Mouse (Mus musculus) adrenal gland, postnatal 0 days (tissue): ENCODE data around the gene Vmn1r6. TPM values are rescaled to one million over a fixed set of nuclear protein-coding genes. Genes with fewer than 3 reads are reported as not detected.

Source experiments
- polyA plus RNA-seq: library from polyadenylated mRNA; unstranded; fragments of >200 nt; fragmentation: Nextera tagmentation; extraction: Ambion mirVana; gene quantifications from 2 replicates; pipeline ENCODE4 v1.2.1, GENCODE M21; 2015

Gene Vmn1r6
- polyA plus RNA-seq: not detected in 2 replicates

GRCm38 (mm10) chr6:56996943-56997342, at the start of gene Vmn1r6:
Vmn1r6 (plus strand) TSS chr6:56997243.

GRCm38 (mm10) chr6:56969973-56970372, 27.1 kb upstream of the Vmn1r6 start, which contains the start of gene Vmn1r5:
Vmn1r5 (plus strand) TSS chr6:56970273.

GRCm38 (mm10) chr6:57025224-57025623, 28.2 kb downstream of the Vmn1r6 start, which contains the start of gene Vmn1r7:
Vmn1r7 (minus strand) TSS chr6:57025324.

GRCm38 (mm10) chr6:57031984-57032383, 34.9 kb downstream of the Vmn1r6 start, which contains the start of gene Vmn1r8:
Vmn1r8 (plus strand) TSS chr6:57032284.

Other genes starting within 250 kb of the Vmn1r6 start
- gene Kbtbd2, start 199.4 kb upstream of the Vmn1r6 start, polyA plus RNA-seq: 18.2 and 20.6 TPM in 2 replicates
- 84.0 and 84.2 TPM in 2 replicates for gene Fkbp9, start 165.2 kb upstream of the Vmn1r6 start, polyA plus RNA-seq
- gene Nt5c3, start 73.3 kb upstream of the Vmn1r6 start, polyA plus RNA-seq: 70.7 and 76.9 TPM in 2 replicates
- 0.25 and 0.49 TPM in 2 replicates for gene Vmn1r4, start 73.2 kb upstream of the Vmn1r6 start, polyA plus RNA-seq
- not detected in 2 replicates for gene Vmn1r5, start 27.0 kb upstream of the Vmn1r6 start, polyA plus RNA-seq
- gene Vmn1r7, start 28.1 kb downstream of the Vmn1r6 start, polyA plus RNA-seq: not detected in 2 replicates
- gene Vmn1r8, start 35.0 kb downstream of the Vmn1r6 start, polyA plus RNA-seq: not detected in 2 replicates
- not detected in 2 replicates for gene Vmn1r9, start 69.5 kb downstream of the Vmn1r6 start, polyA plus RNA-seq
- gene Vmn1r10, start 112.2 kb downstream of the Vmn1r6 start, polyA plus RNA-seq: not detected in 2 replicates
- not detected in 2 replicates for gene Vmn1r11, start 136.2 kb downstream of the Vmn1r6 start, polyA plus RNA-seq
- gene Vmn1r12, start 159.7 kb downstream of the Vmn1r6 start, polyA plus RNA-seq: not detected in 2 replicates
- not detected in 2 replicates for gene Vmn1r13, start 206.0 kb downstream of the Vmn1r6 start, polyA plus RNA-seq
- not detected in 2 replicates for gene Vmn1r14, start 234.4 kb downstream of the Vmn1r6 start, polyA plus RNA-seq